Mouse (Mus musculus): ENCODE data around the gene Ifi27l2a.

The Ifi27l2a gene

GRCm38 (mm10) chr12:103425729-103426470 lies 17.6 kb downstream of the Ifi27l2a start, which contains the start of gene Ddx24:
Gene Ddx24, minus strand, starts transcription at chr12:103425830.
- DNase-seq, result peak; percentile 99

DNA sequence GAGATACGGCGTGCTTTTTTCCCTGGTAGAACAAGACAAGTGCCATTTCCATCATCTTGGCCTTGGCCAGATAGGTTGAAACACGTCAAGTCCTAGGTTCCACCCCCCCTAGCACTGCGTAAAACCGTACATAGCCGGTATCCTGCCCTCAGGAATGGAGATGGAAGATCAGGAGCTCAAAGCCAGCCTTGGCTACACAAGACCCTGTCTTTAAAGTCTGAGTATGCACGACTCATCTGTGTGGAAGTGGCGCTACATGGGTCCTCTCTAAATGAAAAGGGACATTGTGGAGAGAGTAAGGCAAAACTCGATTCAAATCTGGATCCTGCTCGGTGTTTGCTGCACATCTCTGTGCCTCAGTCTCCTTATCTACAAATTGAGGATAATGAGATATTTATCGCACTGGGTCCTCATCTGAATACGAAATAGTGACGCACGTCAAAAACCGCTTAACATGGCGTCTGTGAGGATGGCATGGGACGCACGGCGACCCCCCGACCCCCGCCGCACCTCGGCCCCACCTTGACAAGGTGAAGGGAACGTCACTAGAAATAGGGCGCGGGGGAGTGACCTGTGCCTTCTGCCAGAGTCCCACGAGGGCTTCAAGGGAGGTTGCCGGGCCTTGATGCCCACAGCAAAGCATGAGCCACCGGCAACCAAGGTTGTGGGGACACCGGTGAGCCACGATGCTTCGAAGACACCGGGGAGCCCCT lies 18.3 kb downstream of the Ifi27l2a start:
- no peak for DNase-seq

DNA sequence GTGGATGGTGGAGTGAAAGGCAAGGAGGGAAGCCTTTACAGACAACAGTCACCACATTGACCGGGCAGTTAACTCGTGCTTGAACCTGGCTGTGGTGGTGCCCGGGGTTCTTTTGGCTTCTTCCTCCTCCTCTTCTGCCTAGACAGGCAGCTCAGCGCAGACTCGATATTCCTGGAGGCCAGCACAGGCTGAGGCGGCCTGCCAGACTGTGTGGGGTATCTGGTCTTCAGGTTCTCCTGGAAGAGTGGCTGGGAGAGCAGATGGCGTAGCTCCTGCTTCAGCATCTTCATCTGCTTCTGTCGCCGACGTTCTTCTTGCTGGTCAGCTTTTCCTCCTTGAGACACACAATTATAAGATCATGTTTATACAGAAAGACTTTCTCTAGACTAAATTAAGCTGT lies 35.3 kb downstream of the Ifi27l2a start:
- DNase-seq, result no peak

DNA sequence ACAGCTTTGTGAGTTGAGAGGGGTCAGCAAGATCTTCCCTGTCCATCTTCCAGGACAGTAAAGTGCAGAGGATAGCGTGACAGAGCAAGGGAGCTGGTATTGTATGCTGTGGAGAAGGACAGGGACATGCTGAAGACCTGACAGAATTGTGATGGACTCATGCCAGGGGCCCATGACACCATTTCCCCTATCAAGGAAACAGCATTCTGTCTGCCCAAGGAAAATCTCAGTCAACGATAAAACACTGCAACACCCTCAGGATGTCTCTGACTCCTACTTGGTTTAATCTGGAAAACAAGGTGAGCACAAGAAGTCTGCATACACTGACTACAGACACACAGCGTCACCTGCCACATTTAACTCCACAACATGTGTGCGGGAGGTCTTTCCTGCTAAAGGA lies 35.8 kb downstream of the Ifi27l2a start, which contains the start of gene 9330161L09Rik:
TSS of gene 9330161L09Rik (minus strand) at position 101 of the 400 bp plus-strand sequence.
- DNase-seq, result no peak

GRCm38 (mm10) chr12:103404131-103404530 lies 39.3 kb downstream of the Ifi27l2a start:
- no peak for DNase-seq

GRCm38 (mm10) chr12:103396751-103397150 lies 46.7 kb downstream of the Ifi27l2a start:
- DNase-seq, result no peak

DNA sequence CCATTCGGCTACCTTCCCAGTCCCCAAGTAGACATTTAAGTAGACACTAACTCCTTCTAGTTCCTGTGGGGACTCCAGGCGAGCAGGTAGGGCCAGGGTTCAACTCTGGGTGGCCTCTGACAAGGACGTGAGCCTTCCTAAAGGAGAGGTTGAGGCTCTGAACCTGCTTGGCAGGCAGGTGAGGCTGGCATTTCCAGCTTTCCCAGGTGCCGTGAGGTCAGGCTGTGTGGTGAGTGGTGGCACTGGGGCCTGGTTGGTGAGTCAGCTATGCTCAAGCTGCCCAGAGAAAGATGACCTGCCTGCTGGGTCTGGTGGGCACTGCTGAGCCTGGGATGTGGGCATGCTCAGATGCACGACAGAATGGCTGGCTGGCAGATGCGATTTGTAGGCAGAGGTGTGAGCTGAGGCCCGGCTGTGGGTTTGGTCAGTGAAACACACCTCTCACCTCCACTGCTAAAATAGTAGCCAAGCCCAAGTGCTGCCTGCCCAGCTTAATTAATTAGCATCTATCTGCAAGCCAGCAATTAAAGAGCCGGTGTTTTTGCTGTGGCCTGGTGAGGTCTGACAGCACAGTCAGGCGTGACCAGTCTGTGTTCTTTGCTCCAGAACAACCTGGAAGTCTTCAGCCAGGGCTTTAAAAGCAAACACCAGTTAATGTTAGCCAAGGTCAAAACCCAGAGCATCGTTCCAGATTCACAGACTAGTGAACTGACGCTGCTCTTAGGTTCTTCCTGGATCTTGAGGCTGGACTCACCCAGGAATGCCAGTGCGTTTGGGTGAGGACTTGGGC lies 47.8 kb downstream of the Ifi27l2a start:
- peak; percentile 56 to 67 for DNase-seq

DNA sequence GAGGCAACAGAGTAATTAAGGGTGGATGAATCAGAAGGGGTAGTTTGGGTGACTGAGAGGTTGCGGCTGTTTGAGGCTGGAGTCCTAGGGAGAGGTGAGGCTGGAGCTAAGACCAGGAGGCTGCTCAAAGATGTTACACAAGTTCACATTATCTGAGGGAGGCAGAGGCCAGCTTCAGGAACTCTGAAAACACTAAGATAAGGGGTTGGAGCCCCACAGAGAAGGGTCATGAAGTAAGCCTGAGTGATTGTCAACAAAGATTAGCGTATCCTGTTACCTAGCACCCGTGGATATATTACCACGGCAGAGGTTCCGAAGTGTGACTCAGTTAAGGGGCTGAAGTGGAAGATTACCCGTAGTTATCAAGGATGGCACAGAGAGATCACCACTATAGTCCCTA lies 50.0 kb downstream of the Ifi27l2a start:
- DNase-seq, result no peak

All from kidney, postnatal 36 days (tissue).